Mouse (Mus musculus) heart, postnatal 0 days (tissue): Measurements from ENCODE around the gene Vgll4.

ENCODE experiments used
- CTCF ChIP-seq: IDR thresholded peaks from 2 replicates; pipeline ENCODE4 v1.5.1; 2016; ENCODE audit warnings: antibody characterized with exemption, control low read depth, low read depth
- EP300 ChIP-seq: IDR thresholded peaks from 2 replicates; pipeline ENCODE4 v1.6.1; 2016; ENCODE audit warnings: antibody characterized with exemption, low read depth

DNA sequence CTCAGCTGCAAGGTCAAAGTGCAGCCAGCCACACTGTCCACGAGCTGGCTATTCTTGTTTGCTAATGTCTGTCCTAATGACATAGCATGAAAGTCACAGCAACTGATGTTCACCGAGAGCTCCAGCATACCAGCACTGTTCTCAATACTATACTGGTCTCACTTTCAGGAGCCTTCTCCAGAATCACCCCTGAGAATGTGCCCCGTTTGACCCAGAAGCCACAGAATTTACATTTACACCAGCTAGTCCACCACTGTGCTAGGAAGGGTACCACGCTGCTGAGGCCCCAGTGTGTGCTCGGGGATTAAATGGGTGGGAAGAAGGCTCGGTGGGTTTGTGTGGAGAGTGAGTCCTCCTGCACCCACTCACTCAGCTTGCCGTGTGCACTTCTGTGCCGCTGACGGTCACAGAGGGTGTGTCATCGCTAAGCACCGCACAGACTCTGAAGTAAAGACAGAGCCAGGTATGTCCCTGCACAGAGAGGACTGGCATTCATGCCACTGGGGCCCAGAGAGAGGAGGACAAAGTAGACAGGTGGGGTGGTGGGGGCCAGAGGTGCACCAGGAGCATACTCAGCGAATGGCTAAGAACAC is 122.1 kb downstream of the Vgll4 start:
- TF ChIP-seq CTCF (no peak), EP300 (no peak)
